ENCODE assay signal across 9 mouse cellular contexts in genomic region chr3:146058263-146058662, GRCm38 (mm10). TPM values are rescaled to one million over a fixed set of nuclear protein-coding genes. Genes with fewer than 3 reads are reported as not detected.
DNase-seq lines count a peak whose midpoint lies in the region; ATAC-seq and TF ChIP-seq lines count a peak whose summit lies in the region.
"Had no signal": no experiment of that assay in that cellular context is flagged by ENCODE, and none has a peak within 500 bp of the region (broad histone marks: within the 10 kb centered on the region; RNA-seq: fewer than 3 reads in every experiment).

No protein-coding gene starts in this region.

- no peaks in the 10 kb centered on the region for H3K4me1 ChIP-seq in liver, adult 2 months (ENCODE audit: control insufficient read depth, insufficient read depth, low read length)
- H3K4me1 ChIP-seq in liver, embryonic 11.5 days (replicated peaks; ENCODE audit: control insufficient read depth, insufficient read depth, low read length): no peaks in the 10 kb centered on the region
- no peaks in the 10 kb centered on the region for H3K4me1 ChIP-seq in MEL (ENCODE audit: control insufficient read depth in 1 of 2, insufficient read depth in 2 of 2, low read length in 2 of 2)
- no peaks in the 10 kb centered on the region for H3K4me1 ChIP-seq in bone marrow macrophage, adult 2 months (ENCODE audit: control insufficient read depth, insufficient read depth, low read length)
- peaks cover 12% of the 10 kb centered on the region for H3K4me1 ChIP-seq in limb, embryonic 10.5 days
- H3K4me1 ChIP-seq: heart, embryonic 15.5 days had no signal

- H3K9ac ChIP-seq in liver, adult 2 months (ENCODE audit: low read depth, low read length): no peak overlapping the region
- H3K9ac ChIP-seq in liver, embryonic 11.5 days (ENCODE audit: low read depth, low read length): no peak overlapping the region
- no peak overlapping the region for H3K9ac ChIP-seq in MEL (ENCODE audit: control insufficient read depth, low read depth, low read length, poor library complexity, severe bottlenecking)
- H3K9ac ChIP-seq: heart, embryonic 15.5 days had no signal

- TF ChIP-seq CTCF in liver, adult 2 months (IDR thresholded peaks at IDR 0.05; ENCODE audit: low read depth, low read length): peak; percentile 80
- peak; percentile 59 to 94 (median 83) for TF ChIP-seq CTCF in MEL (IDR thresholded peaks at IDR 0.05 in 2 of 3, conservative IDR thresholded peaks at IDR 0.05 in 1 of 3; ENCODE audit: control insufficient read depth in 1 of 3, insufficient read depth in 1 of 3, low read depth in 2 of 3, low read length in 3 of 3, poor library complexity in 1 of 3, severe bottlenecking in 1 of 3)
- peak; percentile 79 for TF ChIP-seq CTCF in bone marrow macrophage, adult 2 months (IDR thresholded peaks at IDR 0.05; ENCODE audit: low read depth, low read length)

- ATAC-seq in liver, embryonic 11.5 days (replicated peaks; ENCODE audit: low FRiP score): no peak; the same call in 1 of the 2 replicates
- peak; percentile 86 for ATAC-seq in granulocyte monocyte progenitor cell, adult 5-6 weeks (replicated peaks; ENCODE audit: poor library complexity, severe bottlenecking)
- peak; percentile 48; the same call in 1 of the 2 replicates for ATAC-seq in neutrophil, adult 5-6 weeks (ENCODE audit: extremely low read depth, insufficient number of reproducible peaks, low FRiP score, poor library complexity, severe bottlenecking)

- peak; percentile 94 for TF ChIP-seq RAD21 in MEL (IDR thresholded peaks at IDR 0.05; ENCODE audit: low read depth, low read length)

- no peak for TF ChIP-seq POLR2A in liver, adult 2 months (IDR thresholded peaks at IDR 0.05; ENCODE audit: extremely low read depth, insufficient read depth, low read length)
- TF ChIP-seq POLR2A in MEL (IDR thresholded peaks at IDR 0.05; ENCODE audit: control insufficient read depth in 1 of 2, insufficient read depth in 1 of 2, low read depth in 1 of 2, low read length in 2 of 2, poor library complexity in 1 of 2): no peak
- no peak for TF ChIP-seq POLR2A in bone marrow macrophage, adult 2 months (IDR thresholded peaks at IDR 0.05; ENCODE audit: borderline replicate concordance, low read depth, low read length)

- H3K4me2 ChIP-seq in liver, embryonic 11.5 days: no peak overlapping the region
- H3K4me2 ChIP-seq: heart, embryonic 15.5 days had no signal

- TF ChIP-seq EP300 in MEL (IDR thresholded peaks at IDR 0.05; ENCODE audit: low read depth in 1 of 2, low read length in 2 of 2): no peak

- DNase-seq in liver, adult 2 months (ENCODE audit: extremely low read depth, low read depth, low spot score): peak; percentile 46
- no peak for DNase-seq in liver, embryonic 11.5 days (ENCODE audit: low spot score)
- peak; percentile 62 for DNase-seq in MEL (ENCODE audit: low read depth, low spot score)
- peak; percentile 71 for DNase-seq in limb, embryonic 10.5 days (ENCODE audit: low spot score)

- H3K9me3 ChIP-seq in liver, embryonic 11.5 days (ENCODE audit: control insufficient read depth, low read length): no peaks in the 10 kb centered on the region
- H3K9me3 ChIP-seq in MEL (replicated peaks; ENCODE audit: insufficient read depth, low read length): no peaks in the 10 kb centered on the region
- no peaks in the 10 kb centered on the region for H3K9me3 ChIP-seq in limb, embryonic 10.5 days (replicated peaks)
- H3K9me3 ChIP-seq: heart, embryonic 15.5 days had no signal

- H3K36me3 ChIP-seq in liver, adult 2 months (ENCODE audit: control insufficient read depth, insufficient read depth, low read length): no peaks in the 10 kb centered on the region
- H3K36me3 ChIP-seq in liver, embryonic 11.5 days (ENCODE audit: control insufficient read depth, insufficient read depth, low read length): no peaks in the 10 kb centered on the region
- H3K36me3 ChIP-seq in MEL (ENCODE audit: control insufficient read depth in 1 of 2, insufficient read depth in 2 of 2, low read length in 2 of 2): no peaks in the 10 kb centered on the region
- no peaks in the 10 kb centered on the region for H3K36me3 ChIP-seq in limb, embryonic 10.5 days
- H3K36me3 ChIP-seq: heart, embryonic 15.5 days had no signal

- H3K27ac ChIP-seq in liver, adult 2 months (replicated peaks; ENCODE audit: insufficient read depth, low read depth, low read length): no peak overlapping the region
- no peak overlapping the region for H3K27ac ChIP-seq in liver, embryonic 11.5 days (ENCODE audit: low read depth, low read length)
- H3K27ac ChIP-seq in MEL (ENCODE audit: control insufficient read depth, low read depth, low read length): no peak overlapping the region
- no peak overlapping the region for H3K27ac ChIP-seq in bone marrow macrophage, adult 2 months (ENCODE audit: insufficient read depth, low read depth, low read length)
- H3K27ac ChIP-seq in limb, embryonic 10.5 days: no peak overlapping the region
- H3K27ac ChIP-seq: heart, embryonic 15.5 days had no signal

- H3K79me2 ChIP-seq in liver, adult 2 months (ENCODE audit: control insufficient read depth, insufficient read depth, low read length): no peaks in the 10 kb centered on the region
- H3K79me2 ChIP-seq in MEL (ENCODE audit: control insufficient read depth, insufficient read depth, low read length, poor library complexity): no peaks in the 10 kb centered on the region

- H3K27me3 ChIP-seq in liver, adult 2 months (ENCODE audit: control insufficient read depth, insufficient read depth, low read length): no peaks in the 10 kb centered on the region
- H3K27me3 ChIP-seq in liver, embryonic 11.5 days (replicated peaks; ENCODE audit: control insufficient read depth, insufficient read depth, low read length): no peaks in the 10 kb centered on the region
- peaks cover 0 to 5% of the 10 kb centered on the region in 2 experiments; a peak in 2 of 4 replicates for H3K27me3 ChIP-seq in MEL (ENCODE audit: control insufficient read depth in 1 of 2, insufficient read depth in 2 of 2, low read length in 2 of 2)
- peaks cover 4% of the 10 kb centered on the region; the same call in 1 of the 2 replicates for H3K27me3 ChIP-seq in limb, embryonic 10.5 days (ENCODE audit: low read depth, poor library complexity, severe bottlenecking)

- H3K4me3 ChIP-seq in liver, adult 2 months (ENCODE audit: insufficient read depth, low read depth, low read length): no peak overlapping the region
- H3K4me3 ChIP-seq in liver, embryonic 11.5 days (ENCODE audit: low read depth, low read length): no peak overlapping the region
- H3K4me3 ChIP-seq in MEL (ENCODE audit: control insufficient read depth in 1 of 2, insufficient read depth in 1 of 2, low read depth in 2 of 2, low read length in 2 of 2): no peak overlapping the region
- no peak overlapping the region for H3K4me3 ChIP-seq in bone marrow macrophage, adult 2 months (ENCODE audit: insufficient read depth, low read length)
- H3K4me3 ChIP-seq in limb, embryonic 10.5 days: no peak overlapping the region
- H3K4me3 ChIP-seq: heart, embryonic 15.5 days; myocyte had no signal

- WGBS in liver, adult 2 months: 10% methylated on average over 4 of the region's 4 CpGs
- WGBS in liver, embryonic 11.5 days: 10% methylated on average over 4 of the region's 4 CpGs
- 22% methylated on average over 4 of the region's 4 CpGs for WGBS in limb, embryonic 10.5 days

TF ChIP-seq in MEL, 35 proteins besides CTCF, POLR2A, EP300 and RAD21:
- TF ChIP-seq BHLHE40 (IDR thresholded peaks at IDR 0.05; ENCODE audit: borderline replicate concordance, low read depth, low read length): peak; percentile 41; the same call in 1 of the 2 replicates
- peak; percentile 90 for TF ChIP-seq ZC3H11A (IDR thresholded peaks at IDR 0.05; ENCODE audit: low read depth, low read length)
- 0 out of 2 replicates have a peak, but pooled peaks have one; percentile 13 for TF ChIP-seq TCF12 (IDR thresholded peaks at IDR 0.05; ENCODE audit: low read depth, low read length)
- TF ChIP-seq MAZ (IDR thresholded peaks at IDR 0.05; ENCODE audit: low read depth, low read length): peak; percentile 87; the same call in 1 of the 2 replicates
- TF ChIP-seq SMC3 (IDR thresholded peaks at IDR 0.05; ENCODE audit: low read depth, low read length): peak; percentile 93
- no peak for TF ChIP-seq NELFE (IDR thresholded peaks at IDR 0.05; ENCODE audit: low read depth, low read length)
- no peak for TF ChIP-seq KAT2A (conservative IDR thresholded peaks at IDR 0.05; ENCODE audit: low read depth, low read length)
- 0 out of 2 replicates have a peak, but pooled peaks have one; percentile 40 for TF ChIP-seq JUND (IDR thresholded peaks at IDR 0.05; ENCODE audit: low read depth, low read length)
- TF ChIP-seq ELF1 (IDR thresholded peaks at IDR 0.05; ENCODE audit: low read depth, low read length): no peak
TF ChIP-seq in MEL: peak in this region for 6.

RNA-seq across cellular contexts. Expression of gene Wdr63, which starts 49.7 kb away (rescaled TPM):
- total RNA-seq in liver, adult 2 months (2014; rRNA removed): 0.07 and 0.18 TPM in 2 replicates
- polyA plus RNA-seq in liver, adult 2 months (2012; rRNA removed): 0.09 and 0.17 TPM in 2 replicates
- 0.99 and 1.6 TPM in 2 replicates for polyA plus RNA-seq in liver, embryonic 11.5 days (2014; fragmentation: Nextera tagmentation; extraction: Ambion mirVana)
- total RNA-seq in MEL (2012; rRNA removed): not detected in 2 replicates
- not detected for polyA plus RNA-seq in MEL (2012; ENCODE audit: insufficient read depth in 1 of 2, insufficient read length in 2 of 2, low read depth in 1 of 2, low replicate concordance in 2 of 2, missing spikeins in 1 of 2)
- polyA plus RNA-seq in bone marrow macrophage, adult 2 months (2012; ENCODE audit: insufficient read depth, insufficient read length, missing spikeins): not detected in 2 replicates
- not detected in 2 replicates for total RNA-seq in granulocyte monocyte progenitor cell, adult 5-6 weeks (2014; fragmentation: Nextera tagmentation)
- total RNA-seq in granulocyte monocyte progenitor cell, adult 5-6 weeks (2017): not detected in 2 replicates
- polyA plus RNA-seq in limb, embryonic 10.5 days (2016; fragmentation: Nextera tagmentation; extraction: Ambion mirVana): not detected in 2 replicates
- total RNA-seq in neutrophil, adult 5-6 weeks (2017): not detected in 2 replicates

RNA-seq across cellular contexts. Expression of gene Mcoln3, which starts 59.0 kb away (rescaled TPM):
- not detected in 2 replicates for total RNA-seq in liver, adult 2 months (2014; rRNA removed)
- polyA plus RNA-seq in liver, adult 2 months (2012; rRNA removed): not detected in 2 replicates
- 1.9 and 2.0 TPM in 2 replicates for polyA plus RNA-seq in liver, embryonic 11.5 days (2014; fragmentation: Nextera tagmentation; extraction: Ambion mirVana)
- not detected in 2 replicates for total RNA-seq in MEL (2012; rRNA removed)
- not detected for polyA plus RNA-seq in MEL (2012; ENCODE audit: insufficient read depth in 1 of 2, insufficient read length in 2 of 2, low read depth in 1 of 2, low replicate concordance in 2 of 2, missing spikeins in 1 of 2)
- 4.7 and 6.5 TPM in 2 replicates for polyA plus RNA-seq in bone marrow macrophage, adult 2 months (2012; ENCODE audit: insufficient read depth, insufficient read length, missing spikeins)
- total RNA-seq in granulocyte monocyte progenitor cell, adult 5-6 weeks (2014; fragmentation: Nextera tagmentation): not detected in 2 replicates
- total RNA-seq in granulocyte monocyte progenitor cell, adult 5-6 weeks (2017): not detected in 2 replicates
- 5.9 and 6.8 TPM in 2 replicates for polyA plus RNA-seq in limb, embryonic 10.5 days (2016; fragmentation: Nextera tagmentation; extraction: Ambion mirVana)
- 2.8 and 5.6 TPM in 2 replicates for total RNA-seq in neutrophil, adult 5-6 weeks (2017)
- polyA plus RNA-seq: myocyte had no signal
